Mouse (Mus musculus) hindbrain, postnatal 0 days (tissue): ENCODE measurements around the gene Plscr2. TPM values are rescaled to one million over a fixed set of nuclear protein-coding genes. Genes with fewer than 3 reads are reported as not detected.

Experiments
- ATAC-seq: fragments of 200-750 bp; cut with Nextera tagmentation; 2 replicates; pipeline ENCODE4 v1.8.0; 2017; ENCODE audit warnings: mild to moderate bottlenecking, moderate TSS enrichment, moderate library complexity
- DNase-seq: peaks from one replicate; pipeline ENCODE4 v3.0.0-alpha.2; 2015; ENCODE audit warnings: low spot score
- H3K27ac ChIP-seq: fragments of 300-500 bp; sonication (generic); 2 replicates; pipeline ENCODE4 v1.5.1; 2014; ENCODE audit warnings: mild to moderate bottlenecking
- H3K27me3 ChIP-seq: fragments of 300-500 bp; sonication (generic); 2 replicates; pipeline ENCODE4 v1.6.1; 2014; ENCODE audit warnings: low read length, mixed read lengths; ENCODE audit not compliant: insufficient read depth
- H3K36me3 ChIP-seq: fragments of 300-500 bp; sonication (generic); 2 replicates; pipeline ENCODE4 v1.6.1; 2014; ENCODE audit warnings: low read length, mixed read lengths; ENCODE audit not compliant: insufficient read depth
- H3K4me1 ChIP-seq: fragments of 300-500 bp; sonication (generic); 2 replicates; pipeline ENCODE4 v1.6.1; 2014; ENCODE audit warnings: antibody characterized with exemption, low read length, mixed read lengths; ENCODE audit not compliant: insufficient read depth
- H3K4me2 ChIP-seq: fragments of 300-500 bp; sonication (generic); 2 replicates; pipeline ENCODE4 v1.6.1; 2014; ENCODE audit warnings: low read depth, mild to moderate bottlenecking, low read length, moderate library complexity, mixed read lengths
- H3K4me3 ChIP-seq: fragments of 300-500 bp; sonication (generic); 2 replicates; pipeline ENCODE4 v1.5.1; 2014; ENCODE audit warnings: low read length
- H3K9ac ChIP-seq: fragments of 300-500 bp; sonication (generic); replicated peaks from 2 replicates; pipeline ENCODE4 v1.6.1; 2014; ENCODE audit warnings: mild to moderate bottlenecking, low read length, moderate library complexity, mixed read lengths
- H3K9me3 ChIP-seq: fragments of 300-500 bp; sonication (generic); 2 replicates; pipeline ENCODE4 v1.6.1; 2016; ENCODE audit warnings: low read length, mixed read lengths
- CTCF ChIP-seq: IDR thresholded peaks from 2 replicates; pipeline ENCODE4 v1.5.1; 2016; ENCODE audit warnings: antibody characterized with exemption, control low read depth, low read depth
- WGBS: fragments of 180-500 bp; shearing (Covaris S2); extraction: QIAGEN DNeasy Blood & Tissue Kit; methylation state at CpG from one replicate; pipeline ENCODE4 v1.1.7; 2014; 5-methylcytosine and 5-hydroxymethylcytosine counted together
- polyA plus RNA-seq: library from polyadenylated mRNA; unstranded; fragments of >200 nt; fragmentation: Nextera tagmentation; extraction: Ambion mirVana; gene quantifications from 2 replicates; pipeline ENCODE4 v1.2.1, GENCODE M21; 2015
- total RNA-seq: library from RNA; depleted of rRNA; stranded (reverse); fragments of >200 nt; gene quantifications from 2 replicates; pipeline ENCODE4 v1.2.3, GENCODE M21; 2014; rRNA removed

Plscr2 gene
- total RNA-seq (0.43 and 1.5 TPM in 2 replicates), polyA plus RNA-seq (2.1 and 2.3 TPM in 2 replicates)

DNA sequence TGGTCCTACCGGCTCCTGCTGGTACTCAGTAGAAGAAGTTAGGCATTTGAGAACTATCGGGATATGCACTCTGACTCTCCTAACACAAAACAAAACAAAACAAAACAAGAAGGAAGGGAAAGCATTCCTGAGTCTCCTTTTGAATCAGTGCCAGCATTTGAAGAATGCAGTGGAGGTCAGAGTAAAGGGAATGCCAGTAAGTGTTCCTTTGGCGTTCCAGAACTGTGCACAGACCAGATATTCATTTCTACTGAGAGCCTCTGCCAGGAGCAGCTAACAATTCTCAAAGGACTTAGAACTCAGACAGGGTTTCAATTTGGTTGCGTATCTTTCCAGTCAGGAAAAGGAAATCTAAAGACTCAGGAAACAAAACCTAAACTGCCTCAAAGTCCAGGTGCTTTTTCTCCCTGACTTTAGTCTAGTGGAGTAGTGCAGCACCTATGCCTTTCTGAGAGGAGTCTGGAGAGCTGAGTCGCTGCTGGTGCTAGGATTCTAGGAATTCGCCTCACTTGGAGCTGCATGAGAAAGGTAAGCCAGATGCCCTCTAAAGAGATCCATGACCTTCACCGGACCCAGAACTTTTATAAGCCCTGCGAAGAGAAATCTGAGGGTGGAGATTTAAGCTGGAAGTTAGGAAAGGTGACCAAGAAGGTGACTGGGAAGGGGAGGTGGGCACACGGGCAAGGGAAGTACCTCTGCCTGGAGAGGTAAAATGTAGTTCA, at the start of gene Plscr2:
Plscr2 (plus strand) TSS at position 117 of the 722 bp plus-strand sequence.
- ATAC-seq = no peak
- Histone ChIP-seq H3K36me3 (no peaks in the 10 kb centered on the region), H3K27me3 (no peaks in the 10 kb centered on the region), H3K4me1 (no peaks in the 10 kb centered on the region), H3K27ac (0 out of 2 replicates have a peak within 1 kb of the TSS, but pooled peaks have one; percentile 8), H3K9ac (no peak within 1 kb of the TSS), H3K4me2 (no peak within 1 kb of the TSS), H3K4me3 (no peak within 1 kb of the TSS), H3K9me3 (no peaks in the 10 kb centered on the region)
- DNase-seq = peak; percentile 9
- WGBS = 64% methylated on average over 9 of the region's 9 CpGs
- TF ChIP-seq CTCF = no peak

DNA sequence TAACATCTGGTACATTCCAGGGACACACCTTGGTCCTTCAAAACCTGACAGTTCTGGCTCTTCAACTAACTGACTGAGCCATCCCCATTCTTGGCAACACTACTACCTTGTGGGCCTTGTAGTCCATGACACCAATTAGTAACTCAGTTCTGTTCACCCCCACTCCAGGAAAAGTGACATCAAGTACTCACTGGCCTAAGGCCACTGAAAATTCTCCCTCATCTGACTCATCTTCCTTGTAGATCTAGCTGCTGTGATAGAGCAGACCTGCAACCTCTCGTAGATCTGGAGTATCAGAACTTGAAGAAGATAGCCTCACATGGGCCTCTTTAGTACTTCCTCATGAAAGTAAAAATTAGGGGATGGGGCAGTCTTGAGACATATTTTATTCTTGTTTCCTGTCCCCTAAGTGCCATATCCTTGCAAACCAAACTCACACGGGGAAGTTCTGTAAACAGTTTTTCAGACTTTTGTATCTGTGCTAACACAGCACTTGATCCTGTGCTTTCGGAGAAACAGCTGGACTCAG, 49.2 kb upstream of the Plscr2 start:
- Histone ChIP-seq H3K27me3 (no peaks in the 10 kb centered on the region), H3K27ac (no peak overlapping the region), H3K4me2 (no peak overlapping the region), H3K4me3 (no peak overlapping the region), H3K9me3 (no peaks in the 10 kb centered on the region), H3K9ac (no peak overlapping the region), H3K4me1 (no peaks in the 10 kb centered on the region), H3K36me3 (no peaks in the 10 kb centered on the region)
- WGBS = 88% methylated on average over 3 of the region's 3 CpGs
- ATAC-seq (no peak), DNase-seq (no peak)
- TF ChIP-seq CTCF = no peak

DNA sequence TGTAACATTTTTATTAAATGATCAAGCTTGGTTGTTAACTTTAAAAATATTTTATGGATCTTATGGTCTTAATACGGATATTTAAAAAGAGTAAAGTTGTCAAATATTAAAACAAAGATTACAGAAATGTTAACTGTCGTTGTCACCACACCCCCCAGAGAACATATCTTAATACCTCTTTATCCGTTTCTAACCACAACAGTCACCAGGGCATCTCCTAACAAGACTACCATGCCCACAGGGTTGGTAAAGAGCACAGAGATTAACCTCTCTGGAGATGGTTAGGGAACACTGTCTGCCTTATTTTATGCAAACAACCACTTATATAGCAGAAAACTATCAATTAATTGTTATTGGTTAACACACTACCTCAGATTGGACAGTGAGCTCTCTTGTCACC, 48.6 kb upstream of the Plscr2 start:
- TF ChIP-seq CTCF = no peak
- H3K9ac ChIP-seq = no peak overlapping the region
- H3K9me3 ChIP-seq = no peaks in the 10 kb centered on the region
- no peak overlapping the region for H3K27ac ChIP-seq
- H3K36me3 ChIP-seq = no peaks in the 10 kb centered on the region
- no peaks in the 10 kb centered on the region for H3K27me3 ChIP-seq
- ATAC-seq (no peak), DNase-seq (no peak)
- no peaks in the 10 kb centered on the region for H3K4me1 ChIP-seq
- 89% methylated on average over 3 of the region's 3 CpGs for WGBS
- H3K4me3 ChIP-seq = no peak overlapping the region
- no peak overlapping the region for H3K4me2 ChIP-seq

DNA sequence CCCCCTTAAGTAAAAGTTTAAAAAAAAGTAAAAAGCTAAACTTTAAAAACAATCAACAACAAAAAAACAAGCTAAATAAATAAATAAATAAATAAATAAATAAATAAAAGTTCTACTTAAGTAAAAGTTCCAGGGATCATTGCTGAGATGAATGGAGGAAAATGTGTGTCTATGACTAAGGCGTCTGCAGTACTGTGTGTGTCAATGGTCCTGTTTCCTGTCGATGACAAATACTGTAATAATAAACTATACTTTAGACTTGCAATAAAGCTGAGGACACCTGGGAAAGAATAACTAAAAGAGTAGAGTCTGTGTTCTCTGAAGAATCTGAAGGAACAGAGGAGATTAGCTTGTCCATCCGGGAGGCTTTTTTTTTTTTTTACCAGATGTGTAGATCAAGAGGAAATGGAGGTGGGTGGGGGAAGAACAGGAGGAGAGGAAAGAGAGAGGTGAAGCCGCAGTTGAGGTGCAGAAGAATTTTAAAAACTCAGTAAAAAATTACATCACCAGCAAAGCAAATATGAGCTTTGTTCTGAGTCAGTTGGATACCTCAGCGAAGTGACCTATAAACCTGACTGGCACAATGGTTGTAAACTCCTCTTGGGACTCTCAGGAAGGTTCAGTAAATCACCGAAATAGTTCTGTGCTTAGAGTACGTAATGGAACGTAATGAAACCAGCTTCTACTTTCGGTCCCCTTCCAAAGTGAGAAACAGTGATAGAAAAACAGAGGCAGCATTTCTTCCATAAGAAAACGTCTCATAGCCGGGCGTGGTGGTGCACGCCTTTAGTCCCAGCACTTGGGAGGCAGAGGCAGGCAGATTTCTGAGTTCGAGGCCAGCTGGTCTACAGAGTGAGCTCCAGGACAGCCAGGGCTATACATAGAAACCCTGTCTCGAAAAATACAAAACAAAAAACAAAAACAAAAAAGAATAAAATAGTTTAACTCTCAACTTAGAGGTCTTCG, 46.3 kb upstream of the Plscr2 start:
- H3K27me3 ChIP-seq = no peaks in the 10 kb centered on the region
- no peaks in the 10 kb centered on the region for H3K9me3 ChIP-seq
- H3K4me2 ChIP-seq = no peak overlapping the region
- no peak overlapping the region for H3K9ac ChIP-seq
- TF ChIP-seq CTCF = no peak
- no peaks in the 10 kb centered on the region for H3K4me1 ChIP-seq
- H3K4me3 ChIP-seq = no peak overlapping the region
- ATAC-seq (no peak), DNase-seq (no peak)
- H3K27ac ChIP-seq = no peak overlapping the region
- H3K36me3 ChIP-seq = no peaks in the 10 kb centered on the region
- 92% methylated on average over 16 of the region's 16 CpGs for WGBS

GRCm38 (mm10) chr9:92229833-92230205, 45.6 kb upstream of the Plscr2 start:
- DNase-seq = no peak
- H3K4me3 ChIP-seq = no peak overlapping the region
- WGBS = 90% methylated on average over 2 of the region's 2 CpGs

GRCm38 (mm10) chr9:92234901-92235458, 40.4 kb upstream of the Plscr2 start:
- Histone ChIP-seq H3K9me3 (no peaks in the 10 kb centered on the region), H3K27me3 (no peaks in the 10 kb centered on the region), H3K36me3 (no peaks in the 10 kb centered on the region), H3K4me2 (no peak overlapping the region), H3K9ac (no peak overlapping the region), H3K4me1 (no peaks in the 10 kb centered on the region), H3K4me3 (no peak overlapping the region), H3K27ac (no peak overlapping the region)
- ATAC-seq = no peak
- WGBS = 92% methylated on average over 11 of the region's 11 CpGs
- DNase-seq = no peak
- no peak for TF ChIP-seq CTCF

More at GRCm38 (mm10) chr9:92229833-92230205, 45.6 kb upstream of the Plscr2 start:
- H3K36me3 ChIP-seq = no peaks in the 10 kb centered on the region
- TF ChIP-seq CTCF = no peak
- H3K9ac ChIP-seq = no peak overlapping the region
- H3K27me3 ChIP-seq = no peaks in the 10 kb centered on the region
- H3K27ac ChIP-seq = no peak overlapping the region
- no peaks in the 10 kb centered on the region for H3K9me3 ChIP-seq
- H3K4me2 ChIP-seq = no peak overlapping the region
- no peaks in the 10 kb centered on the region for H3K4me1 ChIP-seq
- no peak for ATAC-seq
